Mouse (Mus musculus) ovary, adult 18-20 months (tissue): Measurements from ENCODE around the gene Fabp6.
A peak's percentile ranks its signal among the peaks of the same experiment; 100 is the strongest.

ENCODE experiments used
- DNase-seq: peaks from one replicate; pipeline ENCODE4 v3.0.0; 2022; ENCODE audit warnings: low spot score, mixed read lengths

The Fabp6 gene

DNA sequence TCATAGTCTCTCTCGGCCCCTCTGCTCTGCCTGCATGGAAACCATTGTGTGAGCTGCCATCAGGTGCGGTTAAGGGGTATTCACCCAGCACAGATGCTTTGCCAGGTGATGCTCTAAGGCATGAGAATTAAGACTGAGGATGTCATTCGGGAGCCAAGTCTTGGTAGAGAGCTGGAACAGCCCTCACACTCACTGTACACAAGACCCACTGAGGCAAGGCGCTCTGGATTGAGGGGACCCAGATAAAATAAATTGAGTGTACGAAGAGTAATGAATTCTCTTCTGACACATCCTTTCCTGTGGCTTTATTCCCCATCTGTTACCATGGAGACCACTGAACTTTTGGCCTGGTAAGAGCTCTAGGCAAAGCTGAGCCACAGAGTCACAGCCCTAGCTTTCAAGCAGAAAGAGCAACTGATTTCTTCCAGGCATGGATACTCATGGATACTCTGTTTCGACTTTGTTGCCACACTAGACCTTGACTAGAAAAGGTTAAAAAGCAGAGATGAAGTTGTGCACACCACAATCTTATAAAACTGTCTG lies 11.7 kb downstream of the Fabp6 start:
- DNase-seq = no peak

DNA sequence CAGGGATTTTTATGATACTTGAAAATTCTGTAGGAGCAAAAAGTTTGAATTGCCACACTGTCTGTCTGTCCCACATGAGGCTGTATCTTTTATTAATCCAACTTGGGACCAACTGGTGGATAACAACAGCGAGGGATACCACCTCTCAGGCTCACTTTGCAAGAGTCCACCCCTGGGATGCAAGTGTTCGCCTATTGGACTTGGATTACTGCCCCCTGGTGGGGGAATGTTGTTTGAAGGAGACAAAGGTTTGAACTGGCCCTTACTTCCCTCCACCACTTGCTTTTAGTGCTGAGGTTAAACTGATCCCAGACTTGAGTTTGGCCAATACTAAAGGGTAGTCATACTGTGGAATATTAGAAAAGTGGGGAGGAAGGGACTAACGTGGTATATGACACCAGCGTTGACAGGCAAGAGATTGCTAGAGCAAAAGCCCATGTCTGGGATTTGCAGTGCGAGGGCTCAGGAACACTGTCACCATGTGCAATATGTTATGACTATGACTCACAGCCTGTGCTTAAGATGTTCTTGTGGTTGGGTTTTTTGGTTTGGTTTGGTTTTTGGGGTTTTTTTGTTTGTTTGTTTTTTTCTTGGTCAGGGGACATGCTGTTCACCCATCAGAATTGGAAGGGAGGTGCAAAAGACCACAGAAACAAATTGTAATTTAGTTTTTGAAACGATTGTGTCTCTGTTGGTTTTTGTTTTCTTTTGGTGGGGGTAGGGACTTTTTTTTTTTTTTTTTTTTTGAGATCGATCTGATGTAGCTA lies 14.8 kb downstream of the Fabp6 start, which contains the start of gene 4933415A04Rik:
Gene 4933415A04Rik (plus strand): TSS at position 717 of the 767 bp plus-strand sequence.
- peak; percentile 13 for DNase-seq

DNA sequence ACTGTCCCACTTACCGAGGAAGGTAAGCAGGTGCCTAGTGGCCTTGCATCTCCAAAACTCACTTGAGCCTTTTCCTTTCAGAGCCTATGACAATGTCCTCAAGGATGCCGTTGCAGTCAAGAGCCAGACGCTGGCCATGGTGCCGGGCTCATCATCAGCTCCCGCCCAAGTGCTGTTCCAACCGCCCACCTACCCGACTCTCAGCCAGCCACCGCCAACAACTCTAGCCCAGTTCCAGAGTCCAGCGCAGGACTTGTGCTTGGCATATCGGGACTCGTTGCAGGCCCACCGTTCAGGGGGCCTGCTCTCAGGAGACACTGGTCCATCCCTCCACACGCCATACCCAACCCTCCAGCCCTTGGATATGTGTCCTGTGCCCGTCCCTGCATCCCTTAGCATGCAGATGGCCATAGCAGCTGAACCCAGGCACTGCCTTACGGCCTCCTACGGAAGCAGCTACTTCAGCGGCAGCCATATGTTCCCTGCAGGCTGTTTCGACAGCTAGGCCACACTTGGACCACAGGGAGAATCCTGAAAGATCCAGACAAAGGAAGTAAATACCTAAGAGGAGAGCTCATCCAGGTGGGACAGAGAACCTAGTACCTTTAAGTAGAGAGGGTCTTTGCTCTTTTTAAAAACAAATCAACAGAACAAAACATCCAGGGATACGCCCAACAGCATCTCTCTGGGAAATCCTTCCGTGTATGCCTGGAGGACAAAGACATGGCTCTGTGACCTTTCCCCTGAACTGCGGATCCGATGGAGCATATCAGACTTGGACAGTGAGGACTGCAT lies 15.9 kb downstream of the Fabp6 start:
- no peak for DNase-seq

DNA sequence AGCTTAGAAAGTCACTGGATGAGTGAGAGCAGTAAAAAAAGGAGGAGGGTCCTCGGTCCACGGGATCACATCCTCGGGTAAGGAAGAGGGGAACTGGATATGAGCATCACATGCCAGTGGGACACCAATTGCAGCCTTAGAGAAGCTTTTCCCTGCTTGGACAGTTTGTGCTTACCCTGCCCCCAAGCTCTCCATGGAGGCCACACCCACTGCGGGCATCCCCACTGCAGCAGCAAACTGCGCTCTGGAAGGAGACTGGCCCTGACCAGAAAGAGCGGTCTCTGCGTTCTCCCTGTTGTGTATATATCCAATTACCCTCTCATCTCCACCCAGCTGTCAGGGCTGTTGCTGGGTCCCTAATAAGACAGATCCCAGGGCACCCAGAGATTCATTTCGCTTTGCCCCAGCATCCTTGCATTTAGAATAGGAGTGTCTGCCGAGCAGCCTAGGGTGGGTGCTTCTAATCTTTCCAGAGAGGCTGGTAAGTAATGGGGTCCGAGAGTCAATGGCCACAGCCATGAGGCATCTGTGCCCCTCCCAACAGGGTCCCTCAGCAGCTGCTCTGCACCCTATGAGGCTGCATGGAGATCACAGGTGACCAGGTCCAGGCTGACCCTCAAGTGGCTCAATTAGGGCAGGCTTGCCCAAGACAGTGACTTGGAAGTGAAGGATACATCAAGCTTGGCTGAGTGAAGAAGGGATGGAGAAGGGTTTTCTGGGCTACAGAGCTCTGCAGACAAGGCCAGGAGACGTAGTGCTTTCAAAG lies 23.4 kb downstream of the Fabp6 start:
- no peak for DNase-seq

DNA sequence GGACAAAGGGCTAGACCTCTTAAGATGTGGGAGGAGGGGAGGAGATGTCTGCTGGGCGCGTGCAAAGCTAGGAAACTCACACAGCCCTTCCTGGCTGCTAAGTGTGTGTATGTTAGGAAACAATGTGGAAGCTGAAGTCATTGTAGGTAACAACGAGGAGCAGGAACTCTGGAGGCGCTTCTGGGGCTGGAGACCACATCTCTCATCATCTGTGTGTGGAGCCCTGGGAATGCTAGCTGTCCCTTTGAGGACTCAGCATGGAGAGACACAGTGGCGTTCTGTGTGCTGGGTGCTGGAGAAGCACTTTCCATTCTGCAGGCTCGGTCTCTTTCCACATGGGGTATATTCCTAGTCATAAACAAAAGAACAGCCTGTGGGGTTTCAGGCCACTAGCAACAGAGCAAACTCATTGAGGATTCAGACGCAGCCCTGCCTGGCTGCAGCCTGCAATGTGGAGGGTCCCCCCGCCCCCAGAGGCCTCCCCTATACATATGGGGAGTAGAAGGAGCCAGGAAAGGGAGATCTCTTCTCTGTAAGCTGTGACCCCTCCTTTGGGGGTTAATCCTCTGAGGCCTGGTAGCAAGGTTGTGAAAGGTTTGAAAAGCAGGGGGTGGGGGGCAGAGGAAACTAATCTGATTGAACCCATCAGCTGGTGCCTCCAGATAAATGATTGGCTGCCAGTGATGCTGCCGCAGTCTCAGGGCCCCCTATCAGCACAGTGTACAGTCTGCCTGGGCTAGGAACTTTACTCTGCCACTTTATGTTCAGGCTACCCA lies 25.8 kb downstream of the Fabp6 start:
- no peak for DNase-seq

DNA sequence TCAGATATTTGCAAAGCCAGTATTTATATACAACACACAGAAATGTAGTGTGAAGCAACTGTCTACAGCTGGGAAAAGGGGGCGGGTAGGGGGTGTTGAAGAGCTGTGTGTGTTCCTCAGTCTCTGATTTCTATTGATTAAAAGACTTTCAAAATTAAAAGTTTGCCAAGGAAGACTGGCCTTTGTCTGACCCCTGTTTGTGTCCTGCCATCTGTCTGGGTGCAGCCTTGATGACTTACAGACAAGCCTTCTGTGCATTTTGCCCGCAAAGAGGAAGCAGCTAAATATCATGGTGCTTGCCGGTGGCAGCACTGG lies 26.3 kb downstream of the Fabp6 start:
- no peak for DNase-seq

DNA sequence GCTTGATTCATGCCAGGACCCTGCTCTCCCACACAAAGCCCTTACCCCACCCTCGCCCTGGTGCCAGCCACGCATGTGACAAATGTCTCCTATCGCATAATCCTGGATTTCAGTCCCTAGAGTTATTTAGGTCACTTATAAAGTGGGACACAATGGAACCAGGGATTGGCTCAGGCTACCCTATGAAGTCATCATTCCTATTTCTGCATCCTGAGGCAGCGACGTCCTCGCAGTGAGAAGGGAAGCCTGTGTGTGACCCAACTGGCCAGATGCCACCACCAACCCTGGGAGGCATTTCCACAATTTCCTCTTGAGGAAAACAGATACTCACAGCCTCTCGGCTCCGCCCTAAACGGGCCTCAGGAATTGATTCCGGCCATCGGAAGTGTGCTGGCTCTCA lies 31.7 kb downstream of the Fabp6 start:
- no peak for DNase-seq

DNA sequence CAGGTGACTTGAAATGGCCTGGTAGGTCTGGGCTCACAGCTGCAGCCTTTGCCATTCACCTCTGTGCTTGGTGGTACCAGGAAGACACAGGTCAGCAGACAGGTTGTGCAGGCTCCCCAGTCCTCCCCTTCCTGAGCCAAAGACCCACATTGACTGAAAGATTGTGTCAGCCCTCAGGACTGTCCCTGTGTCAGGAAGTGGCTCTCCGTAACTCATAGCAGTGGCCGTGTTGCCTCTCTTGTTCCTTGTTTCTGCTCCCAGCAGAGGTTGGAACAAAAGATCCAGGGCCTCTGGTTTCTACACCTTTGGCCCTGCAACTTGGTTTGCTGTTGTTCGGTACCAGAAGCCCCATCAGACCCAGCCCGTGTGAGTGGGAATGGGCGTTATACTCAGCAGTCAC lies 32.2 kb downstream of the Fabp6 start:
- no peak for DNase-seq

DNA sequence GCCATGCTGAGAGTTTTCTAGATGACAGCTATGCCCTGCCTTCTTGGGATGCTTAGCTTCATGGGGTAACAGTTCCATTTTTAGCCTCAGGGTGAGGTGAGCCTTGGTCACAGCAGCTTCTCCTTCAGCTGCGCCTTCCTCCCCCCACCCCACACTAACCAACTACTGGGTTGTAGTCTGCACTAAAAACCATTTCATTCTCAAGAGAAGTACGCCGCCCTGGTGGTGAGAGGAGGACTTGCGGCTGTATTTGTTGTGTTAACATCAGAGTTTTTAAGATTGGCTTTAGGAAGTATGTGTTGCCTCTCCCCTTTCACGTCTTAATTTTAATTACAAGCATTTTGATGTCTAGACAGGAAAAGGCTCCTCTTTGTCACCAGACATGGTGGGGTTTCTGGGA lies 33.1 kb downstream of the Fabp6 start:
- no peak for DNase-seq

DNA sequence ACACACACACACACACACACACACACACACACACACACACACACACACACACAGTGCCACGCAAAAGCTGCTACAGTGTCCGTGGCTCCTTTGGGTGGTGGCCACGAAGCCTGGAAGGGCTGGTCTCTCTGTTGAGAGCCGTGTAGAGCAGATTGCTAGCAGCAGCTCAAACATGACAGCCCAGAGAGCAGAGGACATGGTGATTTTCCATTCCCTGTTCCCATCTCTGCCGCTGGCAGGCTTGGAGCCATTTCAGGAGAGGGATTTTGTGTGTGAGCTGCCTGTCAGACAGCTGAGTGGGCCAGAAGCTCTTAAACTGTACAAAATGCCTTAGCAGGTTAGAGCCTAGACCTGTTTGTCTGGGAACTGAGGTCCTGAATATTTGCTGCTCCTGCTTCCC lies 34.6 kb downstream of the Fabp6 start:
- DNase-seq = no peak

DNA sequence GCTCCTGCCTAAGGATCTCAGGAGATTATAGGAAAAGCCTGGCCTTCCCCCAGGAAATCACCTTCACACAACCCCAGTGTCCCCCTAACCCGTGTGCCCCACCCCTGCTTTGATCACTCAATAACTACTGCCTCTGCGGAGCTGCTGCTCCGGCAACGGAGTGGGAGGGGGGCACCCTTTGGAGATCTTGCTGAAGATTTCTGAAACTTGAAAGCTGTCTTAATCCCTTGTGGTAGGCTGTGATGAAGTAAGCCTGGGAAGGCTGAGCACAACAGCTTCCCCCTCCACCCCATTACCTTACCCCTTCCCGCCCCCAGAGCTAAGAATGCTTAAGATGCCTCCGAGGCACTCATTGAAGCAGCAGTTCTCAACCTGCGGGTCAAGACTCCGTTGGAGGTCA lies 35.5 kb downstream of the Fabp6 start:
- DNase-seq = no peak

DNA sequence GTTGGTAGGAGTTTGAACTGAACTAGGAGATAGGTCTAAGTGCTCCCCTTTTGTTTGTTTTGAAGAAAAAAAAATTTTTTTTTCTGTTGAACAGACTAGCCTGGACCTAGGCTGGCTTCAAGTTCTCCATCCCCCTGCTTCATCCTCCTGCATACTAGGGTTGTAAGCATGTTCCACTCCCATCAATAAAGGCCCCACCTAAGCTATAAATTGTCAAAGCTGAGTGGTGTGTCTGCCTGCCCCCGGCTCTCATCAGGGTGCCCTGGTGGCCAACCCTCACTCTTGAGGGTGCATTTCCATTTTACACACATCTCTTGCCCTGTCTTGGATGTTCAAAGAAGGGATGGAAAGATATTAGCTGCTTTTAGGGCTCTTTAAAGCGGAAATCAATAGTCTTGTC lies 35.9 kb downstream of the Fabp6 start:
- DNase-seq = no peak

DNA sequence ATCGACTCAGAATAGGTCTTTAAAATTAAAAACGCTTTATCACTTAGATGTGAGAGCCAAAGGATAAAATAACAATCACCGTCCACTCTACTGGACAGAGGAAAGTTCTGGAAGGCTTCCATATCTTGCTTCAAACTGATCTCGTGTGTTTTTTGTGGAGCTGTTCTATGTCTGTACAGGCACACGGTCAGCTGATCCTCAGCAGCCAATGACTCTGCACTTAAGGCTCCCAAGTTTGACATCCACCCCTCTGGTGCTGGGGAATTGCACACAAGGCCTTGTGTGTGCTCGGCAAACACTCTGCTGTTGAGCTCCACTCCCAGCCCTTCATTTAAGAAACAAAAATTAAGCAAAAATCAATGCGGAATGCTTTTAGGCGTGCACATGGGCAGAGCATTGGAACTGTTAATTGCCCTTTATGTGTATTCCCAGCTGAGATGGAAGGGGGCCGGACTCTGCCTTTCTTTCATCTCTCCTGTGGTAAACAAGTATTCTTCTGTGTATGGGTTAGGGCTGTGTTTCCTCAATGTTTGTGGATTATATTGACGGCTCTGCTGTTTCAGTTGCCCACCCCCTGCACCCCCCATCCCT lies 37.6 kb downstream of the Fabp6 start:
- DNase-seq = no peak

DNA sequence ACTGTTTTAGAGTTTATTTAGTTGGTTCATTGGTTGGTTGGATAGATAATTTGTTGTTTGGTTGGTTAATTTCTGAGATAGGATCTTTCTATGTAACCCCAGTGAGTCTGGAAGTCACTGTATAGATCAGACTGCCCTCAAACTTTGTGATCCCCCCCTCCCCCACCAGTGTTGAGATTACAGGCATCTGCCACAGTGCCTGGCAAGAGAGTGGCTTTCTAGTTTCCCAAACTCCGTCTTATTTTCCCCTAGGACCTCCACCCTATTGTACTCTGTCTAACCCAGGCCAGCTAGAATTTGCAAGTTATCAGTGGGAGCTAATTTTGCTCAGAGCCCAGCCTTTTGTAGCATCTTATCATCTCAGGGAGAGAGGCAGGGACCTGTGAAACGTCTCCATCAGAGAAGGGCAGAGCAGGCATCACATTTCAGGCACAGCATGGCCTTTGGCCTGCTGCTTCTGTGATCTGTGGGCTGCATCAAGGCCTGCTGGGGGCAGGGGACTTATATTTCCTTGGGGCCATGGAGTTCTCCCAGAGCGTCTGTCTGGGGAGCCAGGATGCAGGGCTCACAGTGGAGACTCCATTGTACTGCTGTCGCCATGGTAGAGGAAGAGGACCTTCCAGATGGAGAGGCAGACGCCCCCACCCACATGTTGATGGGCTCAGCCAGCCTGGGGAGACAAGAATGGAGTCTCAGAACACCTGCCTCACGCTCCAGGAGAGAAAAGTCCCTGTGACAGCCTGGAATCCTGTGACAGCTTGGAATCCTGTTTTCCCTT lies 41.6 kb downstream of the Fabp6 start:
- no peak for DNase-seq

DNA sequence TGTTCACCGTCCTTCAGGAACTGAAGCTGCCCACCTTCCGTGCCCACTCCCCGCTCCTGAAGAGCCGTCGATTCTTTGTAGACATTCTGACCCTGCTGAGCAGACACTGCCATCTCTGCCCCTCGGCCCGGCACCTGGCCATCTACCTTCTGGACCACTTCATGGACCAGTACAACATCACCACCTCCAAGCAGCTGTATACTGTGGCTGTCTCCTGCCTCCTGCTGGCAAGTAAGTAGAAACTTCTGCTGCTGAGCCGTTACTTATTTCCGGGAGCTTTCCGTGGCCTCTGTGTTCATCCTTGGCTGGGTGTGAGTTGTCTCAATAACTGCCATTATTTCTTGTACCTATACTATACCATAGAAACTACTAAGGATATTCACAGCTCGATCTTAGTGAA lies 44.8 kb downstream of the Fabp6 start:
- DNase-seq = no peak

DNA sequence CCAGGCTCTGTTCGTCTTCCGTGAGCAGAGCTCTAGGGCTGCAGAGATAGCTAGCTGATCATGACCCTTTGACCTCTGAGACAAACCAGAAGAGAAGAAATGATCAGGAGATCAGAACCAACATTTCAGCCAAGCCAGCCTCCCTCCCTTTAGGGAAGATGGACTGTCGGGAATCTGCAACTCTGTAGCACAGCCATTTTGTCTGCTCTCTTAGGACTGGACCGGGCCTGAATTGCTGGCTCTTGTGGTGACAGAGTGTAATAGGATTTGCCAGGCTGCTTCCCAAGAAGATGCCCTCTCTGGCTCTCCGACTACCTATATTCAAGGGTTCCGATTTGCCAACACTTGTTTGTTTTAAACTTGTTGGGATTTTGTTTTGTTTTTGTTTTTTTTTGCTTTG lies 48.7 kb downstream of the Fabp6 start:
- DNase-seq = no peak

DNA sequence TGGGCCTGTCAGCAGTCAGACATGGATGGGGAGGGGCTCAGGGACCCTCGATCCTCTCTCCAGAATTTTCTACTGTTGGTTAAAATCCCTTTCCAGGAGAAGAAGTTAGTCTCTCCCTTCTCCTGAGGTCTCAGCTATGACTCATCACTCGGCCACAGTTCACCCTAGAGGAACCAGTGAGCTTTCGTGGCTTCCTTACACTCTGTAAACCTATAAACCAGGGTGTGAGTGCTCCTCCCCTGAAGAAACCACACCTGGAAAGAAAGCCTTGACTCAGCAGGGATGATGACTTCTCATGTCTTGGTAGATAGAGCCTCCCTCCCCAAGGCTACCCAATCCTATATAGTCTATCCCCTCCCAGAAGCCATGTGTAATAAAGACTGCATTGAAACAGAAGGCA lies 49.6 kb downstream of the Fabp6 start:
- no peak for DNase-seq

DNA sequence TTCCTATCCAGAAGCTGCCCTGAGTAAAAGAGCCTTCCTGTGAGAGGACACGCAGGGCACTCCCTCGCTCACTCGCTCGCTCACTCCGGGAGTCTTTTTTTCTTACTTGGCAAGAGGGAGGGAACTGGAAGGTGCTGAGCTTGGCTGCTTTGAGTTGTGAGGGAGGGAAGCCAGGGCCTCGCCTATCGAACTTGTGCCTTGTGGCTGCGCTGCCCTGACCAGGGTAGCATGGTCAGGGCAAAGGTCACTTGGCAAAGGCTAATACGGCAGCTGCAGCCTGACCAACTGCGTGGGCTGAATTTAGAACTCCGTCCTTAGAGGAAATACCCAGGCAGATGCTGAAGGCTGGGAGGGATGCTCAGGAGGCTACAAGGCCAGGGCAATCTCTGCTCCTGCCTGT lies 51.6 kb downstream of the Fabp6 start:
- peak; percentile 84 for DNase-seq

DNA sequence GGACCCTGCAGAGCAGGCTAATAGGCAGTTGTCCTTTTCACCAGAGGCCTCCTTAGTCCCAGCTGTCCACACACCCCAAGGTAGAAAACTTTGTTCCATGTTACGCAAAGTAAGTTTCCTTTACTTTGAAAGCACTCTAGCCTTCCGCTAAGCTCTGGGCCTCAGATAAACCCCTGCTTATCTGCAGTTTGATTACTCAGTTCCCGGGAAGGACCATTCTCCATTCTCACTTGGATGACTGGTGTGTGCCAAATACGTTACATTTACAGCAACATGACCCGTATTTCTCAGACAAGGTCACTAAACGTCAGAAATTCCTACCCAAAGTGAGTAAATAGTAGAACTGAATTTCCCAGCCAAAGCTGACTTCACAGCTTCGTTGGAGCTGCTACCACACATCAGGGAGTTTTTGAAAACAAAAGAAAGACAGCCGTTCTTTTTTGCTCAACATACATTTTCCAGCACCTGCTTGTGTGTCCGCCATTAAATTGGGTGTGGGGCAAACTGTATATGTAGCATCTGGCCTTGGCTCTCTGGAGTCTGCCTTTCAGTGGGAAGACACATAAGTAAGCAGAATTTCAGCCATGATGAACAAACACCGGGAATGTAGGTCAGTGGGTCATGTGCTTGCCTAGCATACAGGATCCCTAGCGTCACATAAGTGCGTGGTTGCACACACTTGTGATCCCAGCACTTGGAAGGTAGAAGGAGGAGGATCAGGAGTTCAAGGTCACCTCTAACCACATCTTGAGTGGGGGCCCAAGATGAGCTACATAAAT lies 52.5 kb downstream of the Fabp6 start:
- peak; percentile 21 for DNase-seq

DNA sequence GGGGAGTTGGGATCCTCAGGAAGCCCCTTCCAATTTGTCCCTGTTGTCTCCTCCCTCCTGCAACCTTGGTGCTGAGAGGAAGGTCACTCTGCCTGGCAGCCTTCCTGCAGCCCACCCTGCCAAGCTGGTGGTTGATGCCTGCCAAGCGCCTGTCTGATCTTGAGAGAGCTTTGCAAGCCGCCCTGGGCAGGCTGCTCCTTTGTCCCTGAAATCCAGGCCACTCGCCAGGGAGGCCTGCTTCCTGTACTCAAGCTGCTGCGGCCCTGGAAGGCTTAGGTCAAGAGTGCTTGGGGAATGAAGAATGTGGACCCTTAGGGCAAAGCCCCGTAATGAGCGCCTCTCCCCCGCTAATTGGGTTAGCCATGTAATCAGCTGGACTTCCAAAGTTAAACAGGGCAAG lies 53.2 kb downstream of the Fabp6 start:
- peak; percentile 84 for DNase-seq
